Mouse (Mus musculus) midbrain, embryonic 12.5 days (tissue): ENCODE results near the gene Psma5. TPM values are rescaled to one million over a fixed set of nuclear protein-coding genes. Genes with fewer than 3 reads are reported as not detected.

ENCODE experiments used
- polyA plus RNA-seq: library from polyadenylated mRNA; unstranded; fragments of >200 nt; fragmentation: Nextera tagmentation; extraction: Ambion mirVana; gene quantifications from 2 replicates; pipeline ENCODE4 v1.2.1, GENCODE M21; 2016

Psma5 gene
- polyA plus RNA-seq, 1 experiment from 2014 or later, result 232 TPM

Other genes with a start within 250 kb of the Psma5 start
- 22.5 and 25.5 TPM in 2 replicates for gene Gstm1, start 239.0 kb upstream of the Psma5 start, polyA plus RNA-seq
- 12.6 and 13.5 TPM in 2 replicates for gene Gstm4, start 212.0 kb upstream of the Psma5 start, polyA plus RNA-seq
- gene Ampd2, start 170.3 kb upstream of the Psma5 start, polyA plus RNA-seq, result 50.7 and 51.5 TPM in 2 replicates
- 0.41 and 0.50 TPM in 2 replicates for gene Gnat2, start 164.1 kb upstream of the Psma5 start, polyA plus RNA-seq
- gene Gnai3, start 110.8 kb upstream of the Psma5 start, polyA plus RNA-seq, result 189 and 199 TPM in 2 replicates
- 0.80 and 1.0 TPM in 2 replicates for gene Gpr61, start 102.0 kb upstream of the Psma5 start, polyA plus RNA-seq
- 7.5 and 9.3 TPM in 2 replicates for gene Amigo1, start 70.6 kb upstream of the Psma5 start, polyA plus RNA-seq
- gene Cyb561d1, start 55.7 kb upstream of the Psma5 start, polyA plus RNA-seq, result 5.6 TPM in 2 replicates
- gene Atxn7l2, start 46.0 kb upstream of the Psma5 start, polyA plus RNA-seq, result 28.9 and 29.8 TPM in 2 replicates
- 1.3 and 2.0 TPM in 2 replicates for gene Sypl2, start 30.3 kb upstream of the Psma5 start, polyA plus RNA-seq
- gene Sort1, start 27.2 kb downstream of the Psma5 start, polyA plus RNA-seq, result 31.2 and 38.5 TPM in 2 replicates
- gene Mybphl, start 108.0 kb downstream of the Psma5 start, polyA plus RNA-seq, result not detected in 2 replicates
- gene Psrc1, start 126.9 kb downstream of the Psma5 start, polyA plus RNA-seq, result 60.6 and 61.9 TPM in 2 replicates
- 73.3 and 78.2 TPM in 2 replicates for gene Celsr2, start 158.6 kb downstream of the Psma5 start, polyA plus RNA-seq
- gene Sars, start 188.3 kb downstream of the Psma5 start, polyA plus RNA-seq, result 184 and 192 TPM in 2 replicates